Mouse (Mus musculus): ENCODE data around the gene Nell2.

DNA sequence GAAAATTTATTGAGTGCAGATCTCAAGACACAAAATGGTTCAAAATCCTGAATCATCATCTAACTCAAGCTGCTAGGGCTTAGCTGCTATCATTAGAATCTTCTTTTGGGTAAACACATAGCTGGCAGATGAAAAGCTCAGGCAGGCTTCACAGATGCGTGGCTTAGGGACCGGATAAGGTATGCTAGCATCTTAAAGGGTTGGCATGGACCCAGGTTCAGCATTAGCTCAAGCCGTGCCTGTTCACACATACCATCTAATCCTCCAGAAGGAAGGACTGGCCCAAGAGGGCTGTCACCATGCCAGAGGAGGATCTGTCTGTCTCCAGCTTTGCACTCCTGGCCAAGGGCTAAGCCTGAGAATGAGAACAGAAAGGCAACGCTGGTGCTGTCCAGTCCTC lies 8.4 kb upstream of the Nell2 start:
- TF ChIP-seq POLR2A (IDR thresholded peaks at IDR 0.05; ENCODE audit: borderline replicate concordance, extremely low read depth, low read depth, low read length) (no peak), CTCF (IDR thresholded peaks at IDR 0.05; ENCODE audit: insufficient read depth, low read length) (no peak)
